Mouse (Mus musculus) embryonic facial prominence, embryonic 14.5 days (tissue): ENCODE measurements around the gene Trim50. TPM values are rescaled to one million over a fixed set of nuclear protein-coding genes. Genes with fewer than 3 reads are reported as not detected.

ENCODE experiments used
- ATAC-seq: fragments of 200-750 bp; cut with Nextera tagmentation; 2 replicates; pipeline ENCODE4 v1.8.0; 2017; ENCODE audit warnings: low read depth, moderate number of reproducible peaks, moderate TSS enrichment
- DNase-seq: peaks from one replicate; pipeline ENCODE4 v3.0.0-alpha.2; 2015; ENCODE audit warnings: low spot score
- H3K27ac ChIP-seq: fragments of 300-500 bp; sonication (generic); replicated peaks from 2 replicates; pipeline ENCODE4 v1.5.1; 2014; ENCODE audit warnings: low read depth, mild to moderate bottlenecking, low read length, moderate library complexity
- H3K27me3 ChIP-seq: fragments of 300-500 bp; sonication (generic); replicated peaks from 2 replicates; pipeline ENCODE4 v1.6.1; 2014; ENCODE audit warnings: low read length; ENCODE audit not compliant: control insufficient read depth, insufficient read depth
- H3K36me3 ChIP-seq: fragments of 300-500 bp; sonication (generic); 2 replicates; pipeline ENCODE4 v1.6.1; 2014; ENCODE audit warnings: low read length, mixed read lengths; ENCODE audit not compliant: control insufficient read depth, insufficient read depth
- H3K4me1 ChIP-seq: fragments of 300-500 bp; sonication (generic); 2 replicates; pipeline ENCODE4 v1.6.1; 2014; ENCODE audit warnings: antibody characterized with exemption, low read length; ENCODE audit not compliant: control insufficient read depth, insufficient read depth
- H3K4me2 ChIP-seq: fragments of 300-500 bp; sonication (generic); 2 replicates; pipeline ENCODE4 v1.6.1; 2014; ENCODE audit warnings: low read depth, mild to moderate bottlenecking, low read length, moderate library complexity, mixed read lengths
- H3K4me3 ChIP-seq: fragments of 300-500 bp; sonication (generic); 2 replicates; pipeline ENCODE4 v1.5.1; 2014; ENCODE audit warnings: low read depth, mild to moderate bottlenecking, low read length
- H3K9ac ChIP-seq: fragments of 300-500 bp; sonication (generic); 2 replicates; pipeline ENCODE4 v1.6.1; 2014; ENCODE audit warnings: low read depth, mild to moderate bottlenecking, low read length, moderate library complexity, mixed read lengths
- H3K9me3 ChIP-seq: fragments of 300-500 bp; sonication (generic); 2 replicates; pipeline ENCODE4 v1.6.1; 2016; ENCODE audit warnings: low read length; ENCODE audit not compliant: control insufficient read depth
- WGBS: fragments of 180-500 bp; shearing (Covaris S2); extraction: QIAGEN DNeasy Blood & Tissue Kit; methylation state at CpG from one replicate; pipeline ENCODE4 v1.1.7; 2014; 5-methylcytosine and 5-hydroxymethylcytosine counted together
- polyA plus RNA-seq: library from polyadenylated mRNA; unstranded; fragments of >200 nt; fragmentation: Nextera tagmentation; extraction: Ambion mirVana; gene quantifications from 2 replicates; pipeline ENCODE4 v1.2.1, GENCODE M21; 2014

Trim50 gene
- polyA plus RNA-seq, 1 experiment from 2014 or later: not detected

DNA sequence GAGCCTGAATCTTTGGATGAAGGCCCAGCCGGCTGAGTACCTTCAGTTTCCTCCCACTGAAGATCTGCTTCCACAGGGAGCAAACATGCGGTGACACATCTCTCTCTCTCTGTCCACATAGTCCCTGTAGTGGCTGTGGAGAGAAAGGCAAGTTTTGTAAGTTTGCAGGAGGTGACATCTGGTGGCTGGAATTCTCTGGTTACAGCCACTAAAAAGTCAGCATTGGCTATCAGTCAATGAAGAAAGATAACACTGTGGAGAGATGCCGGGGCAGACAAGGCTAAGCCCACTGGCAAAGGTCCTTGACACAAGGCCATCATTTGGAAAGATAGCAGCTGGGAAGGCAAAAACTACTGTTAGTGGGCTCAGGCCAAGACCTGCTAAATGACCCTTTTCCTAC is 15.5 kb upstream of the Trim50 start:
- H3K4me2 ChIP-seq: no peak overlapping the region
- no peak overlapping the region; the same call in 1 of the 2 replicates for H3K9ac ChIP-seq
- no peaks in the 10 kb centered on the region for H3K9me3 ChIP-seq
- H3K36me3 ChIP-seq: no peaks in the 10 kb centered on the region
- H3K4me3 ChIP-seq: no peak overlapping the region
- DNase-seq: no peak
- 49% methylated on average over 3 of the region's 3 CpGs for WGBS
- H3K27me3 ChIP-seq: no peaks in the 10 kb centered on the region
- H3K4me1 ChIP-seq: no peaks in the 10 kb centered on the region
- ATAC-seq: no peak
- no peak overlapping the region for H3K27ac ChIP-seq

DNA sequence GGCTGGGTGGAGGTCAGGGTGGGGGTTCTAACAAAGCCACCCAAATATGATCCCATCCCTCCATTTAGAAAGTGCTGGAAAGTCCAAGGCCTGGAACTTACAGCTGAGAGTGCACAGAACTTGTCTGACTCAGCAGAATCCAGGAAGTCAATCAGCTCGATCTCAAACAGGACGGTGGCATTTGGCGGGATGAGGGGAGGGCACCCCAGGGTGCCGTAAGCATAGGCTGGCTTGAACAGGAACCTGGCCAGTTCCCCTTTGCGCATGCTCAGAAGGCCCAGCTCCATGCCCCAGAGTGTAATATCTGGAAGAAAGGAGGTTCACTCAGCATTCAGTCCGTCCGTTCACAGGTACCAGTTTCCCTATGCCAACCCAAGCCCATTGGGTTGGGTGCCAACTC is 7.1 kb upstream of the Trim50 start:
- Histone ChIP-seq H3K4me2 (no peak overlapping the region), H3K36me3 (no peaks in the 10 kb centered on the region), H3K9ac (no peak overlapping the region), H3K27ac (no peak overlapping the region), H3K9me3 (peaks cover 7% of the 10 kb centered on the region; the same call in 1 of the 2 replicates), H3K4me1 (no peaks in the 10 kb centered on the region), H3K27me3 (no peaks in the 10 kb centered on the region), H3K4me3 (no peak overlapping the region)
- WGBS: 77% methylated on average over 7 of the region's 7 CpGs
- DNase-seq (no peak), ATAC-seq (no peak)

DNA sequence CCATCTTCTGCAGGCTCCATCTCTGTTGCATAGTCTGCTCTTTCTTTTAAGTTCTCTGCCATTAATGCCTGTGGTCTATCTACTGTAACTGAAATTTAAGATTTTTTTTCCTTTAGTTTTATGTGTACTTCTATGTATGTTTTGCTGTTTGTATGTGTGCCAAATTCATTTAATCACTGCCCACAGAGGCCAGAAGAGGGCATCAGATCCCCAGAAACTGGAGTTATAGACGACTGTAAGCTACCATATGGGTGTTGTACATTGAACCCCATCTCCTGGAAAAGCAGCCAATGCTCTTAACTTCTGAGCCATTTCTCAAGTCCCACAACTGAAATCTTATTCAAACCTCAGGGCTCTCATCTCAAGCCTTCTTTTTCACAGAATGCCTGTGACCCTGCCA is 6.7 kb upstream of the Trim50 start:
- DNase-seq: no peak
- ATAC-seq: no peak
- Histone ChIP-seq H3K4me3 (no peak overlapping the region), H3K9me3 (peaks cover 7% of the 10 kb centered on the region; the same call in 1 of the 2 replicates), H3K27me3 (no peaks in the 10 kb centered on the region), H3K4me1 (no peaks in the 10 kb centered on the region), H3K4me2 (no peak overlapping the region), H3K36me3 (no peaks in the 10 kb centered on the region), H3K9ac (no peak overlapping the region), H3K27ac (no peak overlapping the region)
- 14% methylated on average over 1 of the region's 1 CpGs for WGBS

DNA sequence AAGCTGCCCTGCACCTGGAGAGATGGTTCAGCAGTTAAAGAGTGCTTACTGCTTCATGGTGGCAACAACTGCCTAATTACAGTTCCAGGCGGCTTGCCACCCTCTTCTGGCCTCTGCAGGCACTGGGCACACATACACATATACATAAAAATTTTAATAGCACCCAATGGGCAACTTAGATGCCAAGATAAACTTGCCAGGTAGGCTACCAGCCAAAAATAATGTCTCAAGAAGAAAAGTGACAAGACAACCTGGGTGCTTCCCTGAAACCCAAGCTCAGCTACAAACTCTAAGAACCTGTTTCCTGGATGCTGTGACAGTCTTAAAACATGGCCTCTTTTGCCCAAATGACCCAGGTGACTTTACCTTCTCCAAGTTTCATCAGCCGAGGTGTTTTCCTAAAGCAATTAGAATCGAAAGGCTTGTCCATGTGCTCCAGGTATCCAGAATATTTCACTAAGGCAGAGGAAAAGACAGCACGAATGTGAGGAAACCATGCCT is 5.5 kb upstream of the Trim50 start:
- no peaks in the 10 kb centered on the region for H3K27me3 ChIP-seq
- H3K4me2 ChIP-seq: no peak overlapping the region
- peaks cover 7% of the 10 kb centered on the region; the same call in 1 of the 2 replicates for H3K9me3 ChIP-seq
- DNase-seq: no peak
- no peak overlapping the region for H3K4me3 ChIP-seq
- no peak overlapping the region for H3K9ac ChIP-seq
- H3K36me3 ChIP-seq: no peaks in the 10 kb centered on the region
- H3K4me1 ChIP-seq: no peaks in the 10 kb centered on the region
- WGBS: 67% methylated on average over 4 of the region's 4 CpGs
- no peak for ATAC-seq
- no peak overlapping the region for H3K27ac ChIP-seq

DNA sequence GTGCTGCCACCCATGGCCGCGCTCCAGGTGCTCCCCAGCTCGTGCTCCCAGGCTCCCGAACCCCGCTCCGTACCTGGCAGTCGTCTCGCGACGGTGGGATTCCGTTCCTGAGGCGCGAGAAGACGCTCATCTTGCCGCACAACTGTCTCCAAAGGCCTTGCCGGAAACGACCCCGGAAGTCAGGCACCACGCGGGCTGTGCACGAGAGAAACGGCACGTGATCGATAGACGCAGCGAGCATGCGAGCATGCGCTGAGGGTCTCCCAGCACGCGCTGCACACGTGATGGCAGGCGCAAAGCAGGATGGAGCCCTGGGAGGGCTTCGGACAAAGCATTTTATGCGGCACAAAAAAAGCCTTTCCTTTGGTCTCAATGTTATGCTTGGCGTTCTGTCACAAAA is 3.2 kb upstream of the Trim50 start, which contains the start of gene Fkbp6:
TSS of gene Fkbp6 (minus strand) at position 183 of the 400 bp plus-strand sequence.
- Histone ChIP-seq H3K4me1 (no peaks in the 10 kb centered on the region; the same call in 1 of the 2 replicates), H3K9ac (no peak within 1 kb of the TSS), H3K4me3 (no peak within 1 kb of the TSS), H3K4me2 (no peak within 1 kb of the TSS), H3K36me3 (no peaks in the 10 kb centered on the region), H3K27ac (no peak within 1 kb of the TSS), H3K27me3 (0 out of 2 replicates have a peak, but pooled peaks cover 5% of the 10 kb centered on the region), H3K9me3 (peaks cover 7% of the 10 kb centered on the region; the same call in 1 of the 2 replicates)
- ATAC-seq: no peak
- 89% methylated on average over 35 of the region's 35 CpGs for WGBS
- DNase-seq: no peak

DNA sequence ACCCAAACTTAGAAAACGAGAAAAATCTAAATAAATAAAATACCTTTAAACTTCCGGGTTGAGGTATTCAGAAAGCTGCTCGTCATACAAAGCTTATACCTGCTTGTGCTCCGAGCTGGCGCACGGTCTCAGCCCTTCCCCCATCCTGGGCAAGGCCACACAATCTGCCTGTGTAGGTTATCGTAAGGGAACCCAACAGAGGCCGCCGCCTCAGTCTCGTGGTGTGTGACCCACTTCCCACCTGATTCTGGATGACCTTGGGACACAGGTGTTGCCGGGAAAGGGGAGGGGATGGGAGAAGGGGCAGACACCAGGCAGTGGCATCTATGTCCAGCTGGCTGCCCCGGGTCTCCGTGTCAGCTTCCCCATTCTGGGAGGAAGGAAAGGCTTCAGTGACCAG is 1.5 kb upstream of the Trim50 start:
- Histone ChIP-seq H3K4me3 (no peak overlapping the region), H3K4me1 (no peaks in the 10 kb centered on the region; the same call in 1 of the 2 replicates), H3K27ac (no peak overlapping the region), H3K4me2 (no peak overlapping the region), H3K27me3 (0 out of 2 replicates have a peak, but pooled peaks cover 5% of the 10 kb centered on the region), H3K9ac (no peak overlapping the region), H3K9me3 (peaks cover 7% of the 10 kb centered on the region; the same call in 1 of the 2 replicates), H3K36me3 (no peaks in the 10 kb centered on the region)
- DNase-seq (no peak), ATAC-seq (no peak)
- WGBS: 82% methylated on average over 13 of the region's 13 CpGs

DNA sequence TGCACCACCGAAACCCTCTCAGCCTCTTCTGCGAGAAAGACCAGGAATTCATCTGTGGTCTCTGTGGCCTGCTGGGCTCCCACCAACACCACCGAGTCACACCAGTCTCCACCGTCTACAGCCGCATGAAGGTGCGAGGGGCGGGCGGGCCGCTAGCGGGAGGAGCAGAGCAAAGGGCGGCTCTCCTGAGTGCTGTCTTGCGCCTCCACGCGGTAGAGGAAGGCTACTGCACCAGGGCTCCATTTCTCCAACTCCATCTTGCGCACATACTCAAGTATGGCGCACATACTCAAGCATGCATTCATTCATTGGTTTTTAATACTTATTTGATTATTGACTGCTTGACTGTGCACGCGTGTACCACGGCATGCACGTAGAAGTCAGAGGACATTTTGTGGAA is 469 bp downstream of the Trim50 start:
- DNase-seq (no peak), ATAC-seq (no peak)
- Histone ChIP-seq H3K4me3 (no peak overlapping the region), H3K9me3 (peaks cover 11% of the 10 kb centered on the region; the same call in 1 of the 2 replicates), H3K27ac (no peak overlapping the region), H3K27me3 (0 out of 2 replicates have a peak, but pooled peaks cover 5% of the 10 kb centered on the region), H3K4me1 (no peaks in the 10 kb centered on the region; the same call in 1 of the 2 replicates), H3K4me2 (no peak overlapping the region), H3K9ac (no peak overlapping the region), H3K36me3 (no peaks in the 10 kb centered on the region)
- 25% methylated on average over 13 of the region's 20 CpGs for WGBS

DNA sequence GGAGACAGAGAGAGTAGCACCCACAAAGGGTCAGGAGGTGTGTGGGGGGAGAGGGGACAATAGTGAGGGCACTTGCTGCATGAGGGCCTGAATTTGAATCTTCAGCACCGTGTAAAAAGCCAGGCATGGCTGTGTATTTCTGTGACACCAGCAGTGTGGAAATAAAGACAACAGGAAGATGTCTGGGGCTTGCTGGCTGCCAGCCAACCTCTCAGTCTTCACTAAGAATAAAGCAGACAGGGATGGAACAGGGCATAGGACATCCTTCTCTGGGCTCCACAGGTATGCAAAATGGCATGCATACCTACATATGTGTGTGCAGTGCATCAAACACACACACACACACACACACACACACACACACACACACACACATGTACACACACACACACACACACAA is 3.0 kb downstream of the Trim50 start:
- no peak overlapping the region for H3K27ac ChIP-seq
- no peak overlapping the region for H3K4me2 ChIP-seq
- H3K27me3 ChIP-seq: 0 out of 2 replicates have a peak, but pooled peaks cover 5% of the 10 kb centered on the region
- H3K36me3 ChIP-seq: no peaks in the 10 kb centered on the region
- ATAC-seq: no peak
- H3K9ac ChIP-seq: no peak overlapping the region
- 40% methylated on average over 1 of the region's 1 CpGs for WGBS
- no peak overlapping the region for H3K4me3 ChIP-seq
- 0 out of 2 replicates have a peak, but pooled peaks cover 4% of the 10 kb centered on the region for H3K9me3 ChIP-seq
- DNase-seq: no peak
- H3K4me1 ChIP-seq: no peaks in the 10 kb centered on the region; the same call in 1 of the 2 replicates

DNA sequence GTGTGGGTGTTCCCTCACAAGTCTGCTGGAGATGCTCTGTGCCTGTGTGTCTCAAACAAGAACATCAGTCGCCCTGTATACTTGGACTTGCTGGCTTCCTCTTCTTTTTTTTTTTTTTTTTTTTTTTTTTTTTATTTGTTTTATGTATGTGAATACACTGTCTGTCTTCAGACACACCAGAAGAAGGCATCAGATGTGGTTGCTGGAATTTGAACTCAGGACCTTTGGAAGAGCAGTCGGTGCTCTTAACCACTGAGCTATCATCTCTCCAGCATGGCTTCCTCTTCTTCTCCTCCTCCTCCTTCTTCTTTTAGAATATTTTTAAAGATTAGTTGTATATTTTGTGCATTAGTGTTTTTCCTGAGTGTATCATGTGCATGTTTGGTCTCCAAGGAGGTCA is 4.5 kb downstream of the Trim50 start:
- Histone ChIP-seq H3K9me3 (0 out of 2 replicates have a peak, but pooled peaks cover 4% of the 10 kb centered on the region), H3K27me3 (0 out of 2 replicates have a peak, but pooled peaks cover 5% of the 10 kb centered on the region), H3K4me2 (no peak overlapping the region), H3K27ac (no peak overlapping the region), H3K4me1 (no peaks in the 10 kb centered on the region; the same call in 1 of the 2 replicates), H3K9ac (no peak overlapping the region), H3K36me3 (no peaks in the 10 kb centered on the region), H3K4me3 (no peak overlapping the region)
- peak; percentile 14 for DNase-seq
- WGBS: 84% methylated on average over 2 of the region's 2 CpGs
- 0 out of 2 replicates have a peak, but pooled peaks have one; percentile 47 for ATAC-seq
